Mouse (Mus musculus) lung, postnatal 0 days (tissue): ENCODE measurements around the gene Elf2.

ENCODE experiments used
- CTCF ChIP-seq: IDR thresholded peaks from 2 replicates; pipeline ENCODE4 v1.5.1; 2016; ENCODE audit warnings: antibody characterized with exemption, mild to moderate bottlenecking
- EP300 ChIP-seq: IDR thresholded peaks from 2 replicates; pipeline ENCODE4 v1.6.1; 2016; ENCODE audit warnings: antibody characterized with exemption, mild to moderate bottlenecking, control low read depth

DNA sequence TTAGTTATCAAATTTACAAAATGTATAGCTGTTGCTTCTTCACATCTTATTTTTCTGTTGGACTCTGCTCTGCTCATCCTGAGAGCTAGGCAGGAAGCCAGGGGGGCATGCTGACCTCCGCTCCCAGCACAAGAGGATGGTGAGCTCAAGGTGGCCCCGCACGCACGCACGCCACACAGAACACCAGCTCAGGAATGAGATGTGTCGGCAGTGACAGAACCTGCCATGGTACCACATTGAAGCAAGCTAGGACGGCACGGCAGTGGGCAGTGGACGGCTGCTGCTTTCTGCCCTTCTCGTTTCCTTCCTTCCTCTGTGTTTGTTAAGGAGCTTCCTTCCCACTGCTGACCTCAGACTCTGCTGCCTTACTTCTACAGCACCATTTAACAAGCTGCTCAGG lies 23.6 kb downstream of the Elf2 start:
- TF ChIP-seq CTCF (no peak), EP300 (no peak)
